8 mouse cellular contexts compared by ENCODE assay signal in the genomic region with DNA sequence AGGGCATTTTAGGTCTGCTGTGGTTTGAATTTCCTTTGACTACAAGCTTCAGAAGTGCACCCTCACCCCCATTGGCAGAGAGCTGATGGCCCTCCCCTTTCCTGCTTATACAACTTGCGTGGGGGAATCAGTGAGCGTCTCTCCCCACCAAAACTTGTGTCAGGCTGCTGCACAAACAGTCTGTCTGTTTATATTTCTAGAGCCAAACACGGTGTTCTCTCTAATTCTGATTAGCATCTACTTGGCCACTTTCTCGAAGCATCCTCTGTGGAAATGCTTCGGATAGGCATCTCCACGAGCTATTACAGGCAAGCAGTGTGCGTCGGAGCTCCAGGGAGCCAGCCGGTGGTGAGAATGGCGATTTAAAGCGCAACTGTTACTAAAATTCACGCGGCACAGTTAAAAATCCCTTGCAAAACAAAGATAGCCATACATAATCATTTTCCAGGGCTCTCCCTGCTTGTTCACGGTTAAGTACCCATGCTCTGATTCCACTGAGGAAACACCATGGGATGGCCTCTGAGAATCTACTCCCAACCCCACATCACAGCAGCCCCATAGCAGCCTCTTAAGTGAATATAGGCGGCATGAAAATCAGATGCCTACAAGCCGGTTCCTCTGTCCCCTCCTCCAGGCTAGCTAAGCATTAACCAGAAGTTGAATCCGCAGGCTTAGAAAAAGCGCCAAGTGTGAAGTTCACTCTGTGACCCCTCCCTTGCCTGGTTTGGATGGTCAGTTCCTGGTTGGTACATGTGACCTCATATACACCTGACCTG.
DNase-seq lines count a peak whose midpoint lies in the region; ATAC-seq lines count a peak whose summit lies in the region.

No protein-coding gene starts in this region.

- H3K9me3 ChIP-seq in limb, embryonic 11.5 days (ENCODE audit: control insufficient read depth, low read length), result no peaks in the 10 kb centered on the region
- H3K9me3 ChIP-seq in limb, embryonic 10.5 days (replicated peaks), result no peaks in the 10 kb centered on the region
- no peaks in the 10 kb centered on the region for H3K9me3 ChIP-seq in hindbrain, embryonic 13.5 days
- no peaks in the 10 kb centered on the region for H3K9me3 ChIP-seq in midbrain, embryonic 12.5 days

- no peak overlapping the region for H3K4me3 ChIP-seq in limb, embryonic 11.5 days (ENCODE audit: low read depth, low read length)
- no peak overlapping the region for H3K4me3 ChIP-seq in limb, embryonic 10.5 days
- H3K4me3 ChIP-seq in hindbrain, embryonic 13.5 days, result peak overlapping the region; percentile 8; the same call in 1 of the 2 replicates
- no peak overlapping the region for H3K4me3 ChIP-seq in midbrain, embryonic 12.5 days

- peaks cover 6% of the 10 kb centered on the region; the same call in 1 of the 2 replicates for H3K4me1 ChIP-seq in limb, embryonic 11.5 days (ENCODE audit: control insufficient read depth, insufficient read depth, low read length)
- H3K4me1 ChIP-seq in limb, embryonic 10.5 days, result peaks cover 21% of the 10 kb centered on the region
- peaks cover 25% of the 10 kb centered on the region for H3K4me1 ChIP-seq in hindbrain, embryonic 13.5 days (replicated peaks)
- H3K4me1 ChIP-seq in midbrain, embryonic 12.5 days, result peaks cover 24% of the 10 kb centered on the region

- no peak overlapping the region for H3K9ac ChIP-seq in limb, embryonic 11.5 days (ENCODE audit: low read length)
- peak overlapping the region; percentile 47; the same call in 1 of the 2 replicates for H3K9ac ChIP-seq in hindbrain, embryonic 13.5 days
- H3K9ac ChIP-seq in midbrain, embryonic 12.5 days (replicated peaks), result no peak overlapping the region

- H3K36me3 ChIP-seq in limb, embryonic 11.5 days (ENCODE audit: control insufficient read depth, insufficient read depth, low read length), result no peaks in the 10 kb centered on the region
- H3K36me3 ChIP-seq in limb, embryonic 10.5 days, result no peaks in the 10 kb centered on the region
- H3K36me3 ChIP-seq in hindbrain, embryonic 13.5 days, result no peaks in the 10 kb centered on the region
- H3K36me3 ChIP-seq in midbrain, embryonic 12.5 days, result no peaks in the 10 kb centered on the region

- WGBS in limb, embryonic 11.5 days, result 45% methylated on average over 18 of the region's 18 CpGs
- 44% methylated on average over 18 of the region's 18 CpGs for WGBS in limb, embryonic 10.5 days
- WGBS in hindbrain, embryonic 13.5 days, result 25% methylated on average over 18 of the region's 18 CpGs
- 29% methylated on average over 18 of the region's 18 CpGs for whole genome bisulfite sequencing in midbrain, embryonic 12.5 days

- no peak for ATAC-seq in limb, embryonic 11.5 days (ENCODE audit: insufficient number of reproducible peaks, low FRiP score, low TSS enrichment, low read depth)
- ATAC-seq in hindbrain, embryonic 13.5 days (ENCODE audit: low FRiP score), result no peak
- no peak for ATAC-seq in midbrain, embryonic 12.5 days (ENCODE audit: low FRiP score, low read depth)

- DNase-seq in limb, embryonic 11.5 days (ENCODE audit: low spot score), result no peak
- no peak for DNase-seq in limb, embryonic 10.5 days (ENCODE audit: low spot score)
- DNase-seq in layer of hippocampus, adult 9-11 months, result peak; percentile 20
- DNase-seq in B cell, adult 2 months, result no peak
- DNase-seq in urinary bladder, adult 2 months (ENCODE audit: low spot score), result no peak
- DNase-seq in adrenal gland, adult 18-20 months (ENCODE audit: low spot score in 2 of 2), result no peak

- H3K4me2 ChIP-seq in limb, embryonic 11.5 days (ENCODE audit: low read depth, severe bottlenecking), result peak overlapping the region; percentile 17; the same call in 1 of the 2 replicates
- H3K4me2 ChIP-seq in hindbrain, embryonic 13.5 days, result peak overlapping the region; percentile 48
- peak overlapping the region; percentile 34 for H3K4me2 ChIP-seq in midbrain, embryonic 12.5 days (replicated peaks)

- H3K27me3 ChIP-seq in limb, embryonic 11.5 days (ENCODE audit: control insufficient read depth, insufficient read depth, low read length), result no peaks in the 10 kb centered on the region
- H3K27me3 ChIP-seq in limb, embryonic 10.5 days (ENCODE audit: low read depth, poor library complexity, severe bottlenecking), result peaks cover 10% of the 10 kb centered on the region; the same call in 1 of the 2 replicates
- H3K27me3 ChIP-seq in hindbrain, embryonic 13.5 days, result no peaks in the 10 kb centered on the region
- H3K27me3 ChIP-seq in midbrain, embryonic 12.5 days, result no peaks in the 10 kb centered on the region

- H3K27ac ChIP-seq in limb, embryonic 11.5 days (replicated peaks; ENCODE audit: low read depth, low read length), result no peak overlapping the region
- H3K27ac ChIP-seq in limb, embryonic 10.5 days, result no peak overlapping the region
- H3K27ac ChIP-seq in hindbrain, embryonic 13.5 days, result no peak overlapping the region; the same call in 1 of the 2 replicates
- no peak overlapping the region for H3K27ac ChIP-seq in midbrain, embryonic 12.5 days (replicated peaks)
